ENCODE assay signal across 13 mouse cellular contexts in the genomic region with DNA sequence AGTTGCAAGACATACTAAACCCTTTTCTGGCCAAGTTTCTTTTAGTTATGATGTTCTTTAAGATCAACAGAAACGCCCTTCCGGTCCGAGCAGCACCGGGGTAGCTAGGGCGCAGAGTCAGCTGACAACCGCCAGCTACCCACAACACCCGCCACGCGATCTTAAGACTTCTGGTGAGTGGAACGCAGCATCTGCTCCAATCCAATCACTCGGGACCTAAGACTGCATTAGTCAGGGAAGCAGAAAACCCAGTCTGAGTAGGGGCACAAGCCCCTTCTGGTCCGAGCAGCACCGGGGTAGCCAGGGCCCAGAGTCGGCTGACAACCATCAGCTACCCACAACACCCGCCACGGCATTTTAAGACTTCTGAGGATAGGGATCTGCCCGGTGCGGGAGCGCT. TPM values are rescaled to one million over a fixed set of nuclear protein-coding genes. Genes with fewer than 3 reads are reported as not detected.
DNase-seq lines count a peak whose midpoint lies in the region; ATAC-seq and TF ChIP-seq lines count a peak whose summit lies in the region.
"Not testable (repeated sequence)": the region's sequence is repeated elsewhere in the genome, so short reads cannot be mapped to it uniquely, and the experiment has no call there.
"Had no signal": no experiment of that assay in that cellular context is flagged by ENCODE, and none has a peak within 500 bp of the region (broad histone marks: within the 10 kb centered on the region; RNA-seq: fewer than 3 reads in every experiment).

No protein-coding gene starts in this region.

- 63% methylated on average over 19 of the region's 19 CpGs for WGBS in embryonic facial prominence, embryonic 13.5 days
- 39% methylated on average over 19 of the region's 19 CpGs for WGBS in heart, embryonic 11.5 days (ENCODE audit: insufficient replicate concordance)
- 41% methylated on average over 19 of the region's 19 CpGs for WGBS in heart, embryonic 13.5 days
- WGBS in heart, embryonic 15.5 days: 46% methylated on average over 19 of the region's 19 CpGs
- 61% methylated on average over 19 of the region's 19 CpGs for WGBS in limb, embryonic 12.5 days

- in situ Hi-C loops in ES-E14 (cut with MboI; ENCODE audit: low sequenced_read_pairs in 2 of 2, unreplicated experiment in 2 of 2): not testable (repeated sequence)

- not testable (repeated sequence) for TF ChIP-seq CTCF in ES-Bruce4 (IDR thresholded peaks at IDR 0.05; ENCODE audit: low read depth, low read length)

- H3K9ac ChIP-seq in ES-Bruce4 (ENCODE audit: low read depth, poor library complexity, severe bottlenecking) (peak overlapping the region; percentile 52; the same call in 1 of the 2 replicates), ES-E14 (ENCODE audit: insufficient read depth, low read depth, low read length, poor library complexity, severe bottlenecking) (peak overlapping the region; percentile 67)
- not testable (repeated sequence) for H3K9ac ChIP-seq in embryonic facial prominence, embryonic 13.5 days; heart, embryonic 11.5 days (ENCODE audit: low read depth, low read length); heart, embryonic 13.5 days; heart, embryonic 15.5 days; limb, embryonic 12.5 days (replicated peaks)

- H3K4me2 ChIP-seq in embryonic facial prominence, embryonic 13.5 days: 0 out of 2 replicates have a peak overlapping the region, but pooled peaks have one; percentile 11
- H3K4me2 ChIP-seq in heart, embryonic 11.5 days: peak overlapping the region; percentile 40
- peak overlapping the region; percentile 47 for H3K4me2 ChIP-seq in heart, embryonic 13.5 days
- H3K4me2 ChIP-seq in heart, embryonic 15.5 days: peak overlapping the region; percentile 39
- peak overlapping the region; percentile 13; the same call in 1 of the 2 replicates for H3K4me2 ChIP-seq in limb, embryonic 12.5 days

- H3K4me3 ChIP-seq in ES-Bruce4 (ENCODE audit: low read depth, low read length) (peak overlapping the region; percentile 62), ES-E14 (ENCODE audit: insufficient read depth in 1 of 2, low read depth in 1 of 2, low read length in 2 of 2, poor library complexity in 1 of 2, severe bottlenecking in 1 of 2) (peak overlapping the region; percentile 44 to 58)
- H3K4me3 ChIP-seq in embryonic facial prominence, embryonic 13.5 days; heart, embryonic 11.5 days (ENCODE audit: low read depth, low read length); limb, embryonic 12.5 days (replicated peaks): not testable (repeated sequence)
- H3K4me3 ChIP-seq in heart, embryonic 13.5 days: 0 out of 2 replicates have a peak overlapping the region, but pooled peaks have one; percentile 17
- H3K4me3 ChIP-seq in heart, embryonic 15.5 days: peak overlapping the region; percentile 18; the same call in 1 of the 2 replicates

- not testable (repeated sequence) for TF ChIP-seq POLR2A in ES-Bruce4 (IDR thresholded peaks at IDR 0.05; ENCODE audit: insufficient read depth, low read length)

- TF ChIP-seq EP300 in ES-Bruce4 (IDR thresholded peaks at IDR 0.05; ENCODE audit: insufficient read depth, low read depth, low read length): not testable (repeated sequence)

- H3K4me1 ChIP-seq in ES-Bruce4 (ENCODE audit: control insufficient read depth, insufficient read depth, low read length); ES-E14 (ENCODE audit: control insufficient read depth in 2 of 2, insufficient read depth in 2 of 2, low read length in 2 of 2, poor library complexity in 1 of 2); embryonic facial prominence, embryonic 13.5 days; heart, embryonic 11.5 days (ENCODE audit: control insufficient read depth, insufficient read depth, low read length); heart, embryonic 13.5 days; heart, embryonic 15.5 days (replicated peaks); limb, embryonic 12.5 days (replicated peaks): not testable (repeated sequence)

- H3K27ac ChIP-seq in ES-Bruce4 (ENCODE audit: insufficient read depth, low read length); ES-E14 (ENCODE audit: insufficient read depth, low read depth, low read length, poor library complexity, severe bottlenecking); embryonic facial prominence, embryonic 13.5 days; heart, embryonic 11.5 days (ENCODE audit: low read depth, low read length); heart, embryonic 13.5 days (replicated peaks); heart, embryonic 15.5 days; limb, embryonic 12.5 days: not testable (repeated sequence)

- not testable (repeated sequence) for ATAC-seq in embryonic facial prominence, embryonic 13.5 days (ENCODE audit: insufficient number of reproducible peaks, insufficient read depth, low FRiP score, low TSS enrichment, low read depth); heart, embryonic 11.5 days (replicated peaks; ENCODE audit: insufficient number of reproducible peaks, low FRiP score, low TSS enrichment); heart, embryonic 13.5 days (ENCODE audit: extremely low read depth, insufficient number of reproducible peaks, low FRiP score, low TSS enrichment); heart, embryonic 15.5 days (replicated peaks; ENCODE audit: insufficient number of reproducible peaks, insufficient read depth, low FRiP score, low read depth); limb, embryonic 12.5 days (ENCODE audit: insufficient number of reproducible peaks, insufficient read depth, low FRiP score, low TSS enrichment, low read depth)

- DNase-seq in ES-E14 (ENCODE audit: low read depth, low spot score) (peak; percentile 4), ZHBTc4 (ENCODE audit: low read depth, low spot score) (peak; percentile 58)

- not testable (repeated sequence) for H3K36me3 ChIP-seq in ES-Bruce4 (ENCODE audit: control insufficient read depth, insufficient read depth, low read length, poor library complexity, severe bottlenecking); ES-E14 (ENCODE audit: control insufficient read depth, insufficient read depth, low read length, poor library complexity, severe bottlenecking); embryonic facial prominence, embryonic 13.5 days; heart, embryonic 11.5 days (ENCODE audit: control insufficient read depth, insufficient read depth, low read length); heart, embryonic 13.5 days; heart, embryonic 15.5 days; limb, embryonic 12.5 days

- H3K27me3 ChIP-seq in ES-Bruce4 (ENCODE audit: control insufficient read depth, insufficient read depth, low read length, poor library complexity, severe bottlenecking); embryonic facial prominence, embryonic 13.5 days; heart, embryonic 11.5 days (ENCODE audit: control insufficient read depth, insufficient read depth, low read length); heart, embryonic 13.5 days (replicated peaks); heart, embryonic 15.5 days; limb, embryonic 12.5 days: not testable (repeated sequence)

- not testable (repeated sequence) for H3K9me3 ChIP-seq in ES-Bruce4 (replicated peaks; ENCODE audit: control insufficient read depth, insufficient read depth, low read length, poor library complexity, severe bottlenecking); ES-E14 (ENCODE audit: control insufficient read depth, insufficient read depth, low read depth, low read length); embryonic facial prominence, embryonic 13.5 days; heart, embryonic 11.5 days (replicated peaks; ENCODE audit: control insufficient read depth, low read length); heart, embryonic 13.5 days; heart, embryonic 15.5 days (replicated peaks); limb, embryonic 12.5 days

RNA-seq across cellular contexts. Expression of a gene that starts 36.3 kb away (rescaled TPM):
- polyA plus RNA-seq in ES-Bruce4 (2011; ENCODE audit: insufficient read depth, insufficient read length, low read depth, missing spikeins): 0.66 and 0.67 TPM in 2 replicates
- 0.31 and 0.37 TPM in 2 replicates for total RNA-seq in ES-E14 (2012; rRNA removed)
- polyA plus RNA-seq in embryonic facial prominence, embryonic 13.5 days (2015; fragmentation: Nextera tagmentation; extraction: Ambion mirVana): 0.28 and 0.80 TPM in 2 replicates
- polyA plus RNA-seq in heart, embryonic 11.5 days (2014; fragmentation: Nextera tagmentation; extraction: Ambion mirVana): 0.09 and 0.25 TPM in 2 replicates
- polyA plus RNA-seq in heart, embryonic 13.5 days (2015; fragmentation: Nextera tagmentation; extraction: Ambion mirVana): 0.15 and 0.33 TPM in 2 replicates
- 0.09 and 0.22 TPM in 2 replicates for polyA plus RNA-seq in heart, embryonic 15.5 days (2015; fragmentation: Nextera tagmentation; extraction: Ambion mirVana)
- 0.28 and 0.29 TPM in 2 replicates for polyA plus RNA-seq in limb, embryonic 12.5 days (2016; fragmentation: Nextera tagmentation; extraction: Ambion mirVana)
- total RNA-seq: adrenal gland, postnatal 25 days; common myeloid progenitor, adult 5-6 weeks; MEL had no signal
- polyA plus RNA-seq: adrenal gland, adult 2 months; erythroblast, embryonic 14.5 days had no signal
